Mouse (Mus musculus): ENCODE measurements around the gene Clip1. TPM values are rescaled to one million over a fixed set of nuclear protein-coding genes. Genes with fewer than 3 reads are reported as not detected.

Clip1 gene
- polyA plus RNA-seq, 1 experiment, result 24.4 TPM

DNA sequence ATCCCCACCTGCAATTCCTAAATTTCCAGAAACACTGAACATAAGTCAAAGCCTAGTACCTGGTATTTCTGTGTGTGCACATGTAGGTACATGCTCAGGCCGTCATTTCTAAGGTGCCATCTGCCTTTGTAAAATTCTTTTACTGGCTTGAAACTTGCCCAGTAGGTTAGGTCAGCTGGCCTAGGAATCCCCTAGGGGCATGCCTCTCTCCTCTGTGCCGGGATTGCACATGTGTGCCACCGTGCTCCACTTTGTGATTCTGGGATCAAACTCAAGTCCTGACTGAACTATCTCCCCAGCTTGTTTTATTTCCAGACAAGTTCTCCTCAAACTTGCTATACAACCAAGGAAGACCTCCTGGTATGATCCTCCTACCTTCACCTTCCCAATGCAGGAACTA is 107.7 kb downstream of the Clip1 start:
- H3K27ac ChIP-seq (ENCODE audit: insufficient read depth, low read depth, low read length), result no peak overlapping the region
- peaks cover 2% of the 10 kb centered on the region; the same call in 1 of the 2 replicates for H3K36me3 ChIP-seq (ENCODE audit: control insufficient read depth, insufficient read depth, low read length)
- WGBS, result 89% methylated on average over 3 of the region's 3 CpGs
- DNase-seq, result no peak
- no peaks in the 10 kb centered on the region for H3K4me1 ChIP-seq (ENCODE audit: control insufficient read depth, insufficient read depth, low read length)
- no peak overlapping the region for H3K4me3 ChIP-seq (ENCODE audit: insufficient read depth, low read depth, low read length)
- no peak for TF ChIP-seq CTCF (conservative IDR thresholded peaks at IDR 0.05; ENCODE audit: insufficient read depth, insufficient read length, low read depth, low read length)
- TF ChIP-seq POLR2A (IDR thresholded peaks at IDR 0.05; ENCODE audit: low read depth, low read length), result no peak
- no peaks in the 10 kb centered on the region for H3K27me3 ChIP-seq (replicated peaks; ENCODE audit: control insufficient read depth, insufficient read depth, low read length)

DNA sequence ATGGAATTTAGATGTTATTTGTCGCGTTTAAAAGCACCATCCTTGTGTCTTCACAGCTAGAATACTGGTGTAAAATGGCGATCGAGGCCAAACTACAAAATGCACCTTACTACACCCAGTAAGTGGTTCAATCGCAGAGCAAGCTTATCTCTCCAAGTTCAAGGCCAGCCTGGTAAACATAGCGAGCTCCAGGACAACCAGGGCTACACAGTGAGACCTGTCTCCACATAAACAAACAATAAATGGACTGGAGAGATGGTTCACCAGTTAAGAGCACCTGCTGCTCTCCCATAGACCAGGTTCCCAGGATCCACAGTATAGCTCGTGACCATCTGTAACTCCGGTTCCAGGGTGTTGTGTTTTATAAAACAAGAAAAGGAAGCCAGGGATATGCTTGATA is 111.1 kb downstream of the Clip1 start:
- Histone ChIP-seq H3K4me3 (ENCODE audit: insufficient read depth, low read depth, low read length) (no peak overlapping the region), H3K36me3 (ENCODE audit: control insufficient read depth, insufficient read depth, low read length) (peaks cover 2% of the 10 kb centered on the region; the same call in 1 of the 2 replicates), H3K27me3 (replicated peaks; ENCODE audit: control insufficient read depth, insufficient read depth, low read length) (no peaks in the 10 kb centered on the region), H3K4me1 (ENCODE audit: control insufficient read depth, insufficient read depth, low read length) (no peaks in the 10 kb centered on the region), H3K27ac (ENCODE audit: insufficient read depth, low read depth, low read length) (no peak overlapping the region)
- TF ChIP-seq CTCF (conservative IDR thresholded peaks at IDR 0.05; ENCODE audit: insufficient read depth, insufficient read length, low read depth, low read length) (no peak), POLR2A (IDR thresholded peaks at IDR 0.05; ENCODE audit: low read depth, low read length) (no peak)
- 67% methylated on average over 8 of the region's 8 CpGs for WGBS
- no peak for DNase-seq

DNA sequence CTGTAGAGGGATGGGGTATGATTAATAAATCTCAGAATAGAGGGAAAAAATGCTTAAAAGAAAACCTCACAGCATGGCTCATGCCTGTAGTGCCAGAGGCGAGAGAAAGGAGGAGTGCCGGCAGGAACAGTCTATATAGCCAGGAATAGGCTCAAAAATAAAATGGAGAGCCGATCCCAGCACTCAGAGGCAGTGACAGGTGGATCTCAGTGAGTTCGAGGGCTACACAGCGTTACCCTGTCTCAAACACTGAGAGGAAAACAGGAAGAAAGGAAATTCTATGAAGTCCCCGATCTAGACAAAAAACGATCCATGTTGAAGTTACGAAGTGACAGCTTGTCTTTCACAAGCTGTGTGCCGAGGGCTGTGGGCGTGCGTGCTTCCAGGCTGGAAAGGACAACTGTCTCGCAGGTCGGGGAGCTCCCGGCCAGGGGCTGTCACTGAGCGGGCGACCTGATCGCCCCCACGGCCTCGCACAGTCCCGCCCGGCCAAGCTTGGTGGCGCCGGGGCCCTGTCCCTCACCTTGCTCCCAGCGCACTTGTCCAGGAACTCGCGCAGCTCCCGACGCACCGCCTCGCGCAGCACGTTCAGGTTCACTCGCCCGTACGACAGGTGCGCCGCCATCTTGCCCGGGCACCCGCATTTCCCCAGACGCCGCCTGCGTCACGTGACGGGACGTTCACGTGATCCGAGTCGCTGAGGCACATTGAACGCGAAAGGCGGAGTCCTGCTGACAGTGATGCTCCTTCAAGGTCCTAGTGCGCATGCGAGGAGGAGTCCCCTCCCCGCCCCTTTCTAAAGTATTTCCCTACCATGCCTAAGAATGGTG is 111.8 kb downstream of the Clip1 start, which contains the start of gene Vps33a:
TSS of gene Vps33a (minus strand) at position 682 of the 830 bp plus-strand sequence.
- no peaks in the 10 kb centered on the region for H3K27me3 ChIP-seq (replicated peaks; ENCODE audit: control insufficient read depth, insufficient read depth, low read length)
- WGBS, result under 1% methylated on average over 54 of the region's 54 CpGs
- TF ChIP-seq POLR2A (IDR thresholded peaks at IDR 0.05; ENCODE audit: low read depth, low read length) (peak; percentile 78), CTCF (conservative IDR thresholded peaks at IDR 0.05; ENCODE audit: insufficient read depth, insufficient read length, low read depth, low read length) (no peak)
- H3K36me3 ChIP-seq (ENCODE audit: control insufficient read depth, insufficient read depth, low read length), result no peaks in the 10 kb centered on the region
- peak within 1 kb of the TSS; percentile 66 for H3K27ac ChIP-seq (ENCODE audit: insufficient read depth, low read depth, low read length)
- H3K4me1 ChIP-seq (ENCODE audit: control insufficient read depth, insufficient read depth, low read length), result no peaks in the 10 kb centered on the region
- peak within 1 kb of the TSS; percentile 94 for H3K4me3 ChIP-seq (ENCODE audit: insufficient read depth, low read depth, low read length)
- DNase-seq, result peak; percentile 99

DNA sequence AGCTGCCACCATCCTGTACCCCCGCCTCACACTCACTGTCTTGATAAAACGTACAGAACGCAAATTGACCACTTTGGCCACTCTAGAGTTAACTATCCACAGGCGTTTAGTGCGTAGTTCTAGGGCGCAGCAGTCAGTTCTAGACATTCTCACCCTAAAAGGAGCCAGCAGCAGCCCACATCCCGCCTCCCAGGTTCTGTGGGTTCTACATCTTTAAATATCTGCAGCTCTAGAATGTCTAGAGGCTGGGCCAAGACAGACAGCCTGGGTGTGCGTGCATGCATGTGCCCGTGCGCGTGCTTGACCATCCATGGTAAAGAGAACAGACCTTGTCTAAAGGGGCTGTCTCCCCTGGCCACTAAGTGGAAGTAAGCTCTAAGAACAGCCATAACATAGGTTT is 123.3 kb downstream of the Clip1 start:
- no peak overlapping the region for H3K4me3 ChIP-seq (ENCODE audit: insufficient read depth, low read depth, low read length)
- H3K27ac ChIP-seq (ENCODE audit: insufficient read depth, low read depth, low read length), result no peak overlapping the region
- no peaks in the 10 kb centered on the region for H3K4me1 ChIP-seq (ENCODE audit: control insufficient read depth, insufficient read depth, low read length)
- TF ChIP-seq POLR2A (IDR thresholded peaks at IDR 0.05; ENCODE audit: low read depth, low read length) (no peak), CTCF (conservative IDR thresholded peaks at IDR 0.05; ENCODE audit: insufficient read depth, insufficient read length, low read depth, low read length) (no peak)
- no peak for DNase-seq
- no peaks in the 10 kb centered on the region for H3K27me3 ChIP-seq (replicated peaks; ENCODE audit: control insufficient read depth, insufficient read depth, low read length)
- 92% methylated on average over 11 of the region's 11 CpGs for WGBS
- peaks cover 6% of the 10 kb centered on the region for H3K36me3 ChIP-seq (ENCODE audit: control insufficient read depth, insufficient read depth, low read length)

DNA sequence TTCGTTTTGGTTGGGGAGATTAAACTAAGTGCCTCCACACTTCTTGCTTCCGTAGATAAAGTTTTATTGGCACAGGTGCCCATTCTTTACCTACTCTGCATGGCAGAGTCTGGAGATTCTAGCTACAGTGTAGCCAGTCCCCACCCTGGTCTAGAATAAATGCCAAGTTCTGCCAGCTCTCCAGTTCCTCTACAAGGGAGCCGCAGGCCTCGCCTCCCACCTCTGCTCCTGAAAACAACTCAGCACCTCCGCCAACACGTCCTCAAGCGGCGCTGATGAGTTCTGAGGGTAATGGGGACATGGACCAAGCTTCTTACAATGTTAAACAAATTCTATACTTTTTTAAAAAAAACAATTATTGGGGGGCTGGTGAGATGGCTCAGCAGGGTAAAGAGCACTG is 124.8 kb downstream of the Clip1 start:
- Histone ChIP-seq H3K36me3 (ENCODE audit: control insufficient read depth, insufficient read depth, low read length) (peaks cover 6% of the 10 kb centered on the region), H3K27ac (ENCODE audit: insufficient read depth, low read depth, low read length) (no peak overlapping the region), H3K27me3 (replicated peaks; ENCODE audit: control insufficient read depth, insufficient read depth, low read length) (no peaks in the 10 kb centered on the region), H3K4me1 (ENCODE audit: control insufficient read depth, insufficient read depth, low read length) (no peaks in the 10 kb centered on the region), H3K4me3 (ENCODE audit: insufficient read depth, low read depth, low read length) (no peak overlapping the region)
- 93% methylated on average over 8 of the region's 8 CpGs for WGBS
- no peak for TF ChIP-seq CTCF (conservative IDR thresholded peaks at IDR 0.05; ENCODE audit: insufficient read depth, insufficient read length, low read depth, low read length)
- TF ChIP-seq POLR2A (IDR thresholded peaks at IDR 0.05; ENCODE audit: low read depth, low read length), result no peak
- DNase-seq, result no peak

DNA sequence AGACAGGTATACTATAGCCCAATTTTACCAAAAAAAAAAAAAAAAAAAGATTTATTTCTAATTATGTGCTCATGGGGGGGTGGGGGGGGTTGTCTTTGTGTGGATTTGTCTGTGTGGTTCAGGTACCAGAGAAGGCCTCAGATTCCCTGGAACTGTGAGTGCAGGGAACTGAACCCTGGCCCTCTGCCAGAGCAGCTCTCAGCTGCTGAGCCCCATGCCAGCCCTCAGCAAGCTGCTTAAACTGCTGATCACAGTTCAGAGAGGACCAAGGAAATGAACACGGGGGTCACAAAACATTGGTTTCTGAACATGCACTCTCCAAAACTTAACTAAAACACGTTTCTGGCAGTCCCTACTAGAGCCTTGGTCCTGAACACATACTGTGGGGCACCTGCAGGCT is 128.0 kb downstream of the Clip1 start:
- no peaks in the 10 kb centered on the region for H3K4me1 ChIP-seq (ENCODE audit: control insufficient read depth, insufficient read depth, low read length)
- peaks cover 4% of the 10 kb centered on the region; the same call in 1 of the 2 replicates for H3K36me3 ChIP-seq (ENCODE audit: control insufficient read depth, insufficient read depth, low read length)
- peak; percentile 90 for DNase-seq
- 36% methylated on average over 2 of the region's 2 CpGs for WGBS
- no peak overlapping the region for H3K27ac ChIP-seq (ENCODE audit: insufficient read depth, low read depth, low read length)
- H3K27me3 ChIP-seq (replicated peaks; ENCODE audit: control insufficient read depth, insufficient read depth, low read length), result no peaks in the 10 kb centered on the region
- TF ChIP-seq POLR2A (IDR thresholded peaks at IDR 0.05; ENCODE audit: low read depth, low read length) (no peak), CTCF (conservative IDR thresholded peaks at IDR 0.05; ENCODE audit: insufficient read depth, insufficient read length, low read depth, low read length) (no peak)
- no peak overlapping the region for H3K4me3 ChIP-seq (ENCODE audit: insufficient read depth, low read depth, low read length)

DNA sequence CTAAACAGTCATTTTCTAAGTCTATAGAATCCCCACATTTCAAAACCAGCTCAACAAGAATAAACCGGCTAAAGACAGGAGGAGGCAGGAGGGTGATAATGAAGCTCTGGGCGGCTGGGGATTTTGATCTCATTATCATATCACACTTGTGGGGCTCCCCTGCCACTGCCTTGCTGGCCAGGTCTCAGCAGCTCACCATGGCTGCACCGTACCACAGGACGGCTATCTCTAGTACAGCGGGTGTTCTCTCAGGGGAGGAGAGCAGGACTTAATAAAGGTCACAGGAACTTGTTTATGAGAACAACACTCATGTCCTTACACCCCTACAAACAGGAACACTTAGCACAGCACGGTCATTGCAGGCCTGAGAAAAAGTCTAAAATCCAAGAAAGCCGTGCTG is 128.7 kb downstream of the Clip1 start:
- 94% methylated on average over 7 of the region's 7 CpGs for WGBS
- TF ChIP-seq POLR2A (IDR thresholded peaks at IDR 0.05; ENCODE audit: low read depth, low read length), result no peak
- no peak for TF ChIP-seq CTCF (conservative IDR thresholded peaks at IDR 0.05; ENCODE audit: insufficient read depth, insufficient read length, low read depth, low read length)
- no peaks in the 10 kb centered on the region for H3K27me3 ChIP-seq (replicated peaks; ENCODE audit: control insufficient read depth, insufficient read depth, low read length)
- H3K4me3 ChIP-seq (ENCODE audit: insufficient read depth, low read depth, low read length), result no peak overlapping the region
- no peak overlapping the region for H3K27ac ChIP-seq (ENCODE audit: insufficient read depth, low read depth, low read length)
- DNase-seq, result no peak
- H3K36me3 ChIP-seq (ENCODE audit: control insufficient read depth, insufficient read depth, low read length), result peaks cover 3% of the 10 kb centered on the region; the same call in 1 of the 2 replicates
- no peaks in the 10 kb centered on the region for H3K4me1 ChIP-seq (ENCODE audit: control insufficient read depth, insufficient read depth, low read length)

Data from kidney, adult 2 months (tissue).